Mouse (Mus musculus) lung, embryonic 16.5 days (tissue): ENCODE measurements around the gene Celf1. TPM values are rescaled to one million over a fixed set of nuclear protein-coding genes. Genes with fewer than 3 reads are reported as not detected.
"Not testable (repeated sequence)": the region's sequence is repeated elsewhere in the genome, so short reads cannot be mapped to it uniquely, and the experiment has no call there.

Experiments
- ATAC-seq: fragments of 200-750 bp; cut with Nextera tagmentation; 2 replicates; pipeline ENCODE4 v1.8.0; 2017; ENCODE audit warnings: low read depth, mild to moderate bottlenecking, moderate library complexity
- H3K27ac ChIP-seq: fragments of 300-500 bp; sonication (generic); 2 replicates; pipeline ENCODE4 v1.5.1; 2014; ENCODE audit warnings: mild to moderate bottlenecking, control low read depth, low read length
- H3K27me3 ChIP-seq: fragments of 300-500 bp; sonication (generic); 2 replicates; pipeline ENCODE4 v1.6.1; 2014; ENCODE audit warnings: low read depth, low read length, mixed read lengths; ENCODE audit not compliant: control insufficient read depth, insufficient read depth
- H3K36me3 ChIP-seq: fragments of 300-500 bp; sonication (generic); 2 replicates; pipeline ENCODE4 v1.6.1; 2014; ENCODE audit warnings: low read length; ENCODE audit not compliant: control insufficient read depth, insufficient read depth
- H3K4me1 ChIP-seq: fragments of 300-500 bp; sonication (generic); replicated peaks from 2 replicates; pipeline ENCODE4 v1.6.1; 2014; ENCODE audit warnings: low read length, mixed read lengths; ENCODE audit not compliant: control insufficient read depth, insufficient read depth
- H3K4me2 ChIP-seq: fragments of 300-500 bp; sonication (generic); 2 replicates; pipeline ENCODE4 v1.6.1; 2014; ENCODE audit warnings: low read depth, low read length, control low read depth
- H3K4me3 ChIP-seq: fragments of 300-500 bp; sonication (generic); 2 replicates; pipeline ENCODE4 v1.5.1; 2014; ENCODE audit warnings: mild to moderate bottlenecking, low read length, control low read depth
- H3K9ac ChIP-seq: fragments of 300-500 bp; sonication (generic); 2 replicates; pipeline ENCODE4 v1.6.1; 2014; ENCODE audit warnings: low read length, control low read depth
- H3K9me3 ChIP-seq: fragments of 300-500 bp; sonication (generic); 2 replicates; pipeline ENCODE4 v1.6.1; 2016; ENCODE audit warnings: low read length; ENCODE audit not compliant: control insufficient read depth
- WGBS: fragments of 180-500 bp; shearing (Covaris S2); extraction: QIAGEN DNeasy Blood & Tissue Kit; methylation state at CpG from one replicate; pipeline ENCODE4 v1.1.7; 2014; 5-methylcytosine and 5-hydroxymethylcytosine counted together
- polyA plus RNA-seq: library from polyadenylated mRNA; unstranded; fragments of >200 nt; fragmentation: Nextera tagmentation; extraction: Ambion mirVana; gene quantifications from 2 replicates; pipeline ENCODE4 v1.2.1, GENCODE M21; 2015

Celf1 gene
- polyA plus RNA-seq, result 71.6 and 75.9 TPM in 2 replicates

GRCm38 (mm10) chr2:90940233-90941229, at the start of gene Celf1:
TSS of gene Celf1 (plus strand) at chr2:90940382.
- H3K36me3 ChIP-seq, result no peaks in the 10 kb centered on the region
- peak; percentile 98 for ATAC-seq

DNA sequence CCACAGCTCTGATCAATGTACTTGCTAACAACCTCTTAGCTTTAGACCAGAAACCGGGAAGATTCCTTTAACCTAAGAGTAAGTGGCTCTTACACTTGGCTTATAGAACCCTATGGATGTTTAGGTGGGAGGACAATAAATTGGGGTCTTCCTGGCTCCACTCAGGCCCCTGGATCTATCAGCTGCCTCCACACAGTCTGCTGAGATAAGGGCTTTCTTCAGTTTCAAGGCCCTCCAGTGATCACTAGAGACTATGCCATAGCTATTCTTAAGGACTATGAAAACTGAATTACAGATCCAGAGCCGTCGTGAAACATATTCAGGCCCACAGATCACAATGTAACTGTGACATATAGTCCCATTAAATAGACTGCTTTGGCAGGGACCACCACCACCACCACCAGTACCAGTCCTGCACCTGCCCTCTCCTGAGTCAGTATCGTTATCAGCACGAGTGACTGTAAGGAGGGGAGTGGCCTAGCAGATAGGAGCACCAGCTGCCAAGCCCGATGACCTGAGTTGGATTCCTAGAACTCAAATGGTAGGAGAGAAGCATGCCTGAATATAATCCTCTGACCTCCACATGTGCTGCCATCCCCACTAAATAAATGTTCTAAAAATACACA, 46.4 kb upstream of the Celf1 start:
- H3K9me3 ChIP-seq, result no peaks in the 10 kb centered on the region
- WGBS, result 77% methylated on average over 6 of the region's 6 CpGs

More at GRCm38 (mm10) chr2:90940233-90941229, at the start of gene Celf1:
- H3K4me2 ChIP-seq, result peak within 1 kb of the TSS; percentile 73
- H3K4me1 ChIP-seq, result peaks cover 15% of the 10 kb centered on the region
- H3K4me3 ChIP-seq, result peak within 1 kb of the TSS; percentile 95
- peak within 1 kb of the TSS; percentile 87 for H3K9ac ChIP-seq
- H3K27ac ChIP-seq, result peak within 1 kb of the TSS; percentile 89
- H3K27me3 ChIP-seq, result no peaks in the 10 kb centered on the region
- no peaks in the 10 kb centered on the region for H3K9me3 ChIP-seq
- under 1% methylated on average over 106 of the region's 113 CpGs for WGBS

DNA sequence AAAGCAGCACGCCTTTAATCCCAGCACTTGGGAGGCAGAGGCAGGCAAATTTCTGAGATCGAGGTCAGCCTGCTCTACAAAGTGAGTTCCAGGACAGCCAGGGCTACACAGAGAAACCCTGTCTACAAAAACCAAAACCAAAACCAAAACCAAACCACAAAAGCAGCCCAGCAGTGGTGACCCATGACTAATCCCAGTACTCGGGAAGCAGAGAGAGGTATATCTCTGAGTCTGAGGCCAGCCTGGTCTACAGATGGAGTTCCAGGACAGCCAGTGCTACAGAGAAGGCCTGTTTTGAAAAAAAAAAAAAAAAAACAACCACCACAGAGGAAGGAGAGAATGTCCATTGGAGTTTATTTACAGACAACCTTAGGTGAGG, 45.9 kb upstream of the Celf1 start:
- ATAC-seq, H3K4me1 ChIP-seq: not testable (repeated sequence)
- 87% methylated on average over 3 of the region's 3 CpGs for WGBS

More for the DNA sequence above, 46.4 kb upstream of the Celf1 start:
- H3K4me2 ChIP-seq, result no peak overlapping the region
- H3K27ac ChIP-seq, result no peak overlapping the region
- H3K4me3 ChIP-seq, result no peak overlapping the region
- H3K27me3 ChIP-seq, result peaks cover 15% of the 10 kb centered on the region
- H3K36me3 ChIP-seq, result peaks cover 34% of the 10 kb centered on the region
- H3K9ac ChIP-seq, result no peak overlapping the region
- ATAC-seq, result no peak
- H3K4me1 ChIP-seq, result peaks cover 6% of the 10 kb centered on the region; the same call in 1 of the 2 replicates

DNA sequence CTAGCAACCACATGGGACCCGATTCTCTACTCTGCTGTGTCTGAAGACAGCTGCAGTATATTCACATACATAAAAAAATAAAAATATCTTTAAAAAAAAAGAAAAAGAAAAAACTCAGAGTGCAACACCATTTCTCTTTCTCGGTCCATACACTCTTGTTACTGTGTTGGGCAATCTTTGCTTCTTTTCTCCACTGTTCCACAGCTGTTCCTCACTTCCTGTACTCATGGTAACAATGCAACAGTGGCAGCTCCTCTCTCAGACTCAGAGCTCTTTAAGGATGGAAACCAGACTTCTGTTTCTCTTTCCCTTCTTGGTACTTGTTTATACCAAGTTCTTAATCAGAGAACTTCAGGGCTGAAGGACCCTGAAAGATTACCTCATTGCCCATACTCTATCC, 36.8 kb upstream of the Celf1 start:
- H3K9me3 ChIP-seq, result no peaks in the 10 kb centered on the region
- H3K36me3 ChIP-seq, result peaks cover 16% of the 10 kb centered on the region
- 68% methylated on average over 2 of the region's 2 CpGs for WGBS
- peak overlapping the region; percentile 93 for H3K9ac ChIP-seq
- peaks cover 19% of the 10 kb centered on the region for H3K4me1 ChIP-seq
- peak overlapping the region; percentile 81 for H3K4me3 ChIP-seq
- H3K27ac ChIP-seq, result no peak overlapping the region
- H3K4me2 ChIP-seq, result peak overlapping the region; percentile 72
- ATAC-seq, result no peak
- no peaks in the 10 kb centered on the region for H3K27me3 ChIP-seq

More for the DNA sequence above, 45.9 kb upstream of the Celf1 start:
- not testable (repeated sequence) for H3K27ac ChIP-seq, H3K4me2 ChIP-seq, H3K27me3 ChIP-seq, H3K9ac ChIP-seq, H3K4me3 ChIP-seq, H3K9me3 ChIP-seq
- peaks cover 34% of the 10 kb centered on the region for H3K36me3 ChIP-seq

GRCm38 (mm10) chr2:90904076-90904855, 35.9 kb upstream of the Celf1 start, which contains the start of the genes Kbtbd4 and Ndufs3:
TSS of gene Kbtbd4 (plus strand) at chr2:90904740.
TSS of gene Ndufs3 (minus strand) at chr2:90904827.
- Histone ChIP-seq H3K4me2 (peak within 1 kb of the TSS; percentile 72), H3K4me1 (peaks cover 19% of the 10 kb centered on the region), H3K27me3 (no peaks in the 10 kb centered on the region), H3K4me3 (peak within 1 kb of the TSS; percentile 81), H3K9ac (peak within 1 kb of the TSS; percentile 93), H3K9me3 (no peaks in the 10 kb centered on the region), H3K27ac (peak within 1 kb of the TSS; percentile 87), H3K36me3 (peaks cover 21% of the 10 kb centered on the region)
- WGBS, result under 1% methylated on average over 43 of the region's 43 CpGs
- ATAC-seq, result peak; percentile 94

GRCm38 (mm10) chr2:90904856-90905224, 35.3 kb upstream of the Celf1 start:
- H3K4me2 ChIP-seq, result peak overlapping the region; percentile 72
- no peaks in the 10 kb centered on the region for H3K9me3 ChIP-seq
- H3K4me3 ChIP-seq, result peak overlapping the region; percentile 81
- peaks cover 19% of the 10 kb centered on the region for H3K4me1 ChIP-seq
- H3K9ac ChIP-seq, result peak overlapping the region; percentile 93
- H3K27me3 ChIP-seq, result no peaks in the 10 kb centered on the region
- 1% methylated on average over 21 of the region's 21 CpGs for WGBS
- H3K36me3 ChIP-seq, result peaks cover 26% of the 10 kb centered on the region
- peak overlapping the region; percentile 87 for H3K27ac ChIP-seq
- peak; percentile 80 for ATAC-seq

- no peaks in the 10 kb centered on the region for H3K9me3 ChIP-seq
- no peak overlapping the region for H3K4me2 ChIP-seq
- peaks cover 33% of the 10 kb centered on the region for H3K36me3 ChIP-seq
- no peak overlapping the region for H3K27ac ChIP-seq
- peaks cover 19% of the 10 kb centered on the region for H3K4me1 ChIP-seq
- no peaks in the 10 kb centered on the region for H3K27me3 ChIP-seq
- no peak overlapping the region for H3K9ac ChIP-seq
- WGBS, result 83% methylated on average over 2 of the region's 2 CpGs
- no peak for ATAC-seq
- no peak overlapping the region for H3K4me3 ChIP-seq
Observed at GRCm38 (mm10) chr2:90906721-90907120, 33.5 kb upstream of the Celf1 start.

DNA sequence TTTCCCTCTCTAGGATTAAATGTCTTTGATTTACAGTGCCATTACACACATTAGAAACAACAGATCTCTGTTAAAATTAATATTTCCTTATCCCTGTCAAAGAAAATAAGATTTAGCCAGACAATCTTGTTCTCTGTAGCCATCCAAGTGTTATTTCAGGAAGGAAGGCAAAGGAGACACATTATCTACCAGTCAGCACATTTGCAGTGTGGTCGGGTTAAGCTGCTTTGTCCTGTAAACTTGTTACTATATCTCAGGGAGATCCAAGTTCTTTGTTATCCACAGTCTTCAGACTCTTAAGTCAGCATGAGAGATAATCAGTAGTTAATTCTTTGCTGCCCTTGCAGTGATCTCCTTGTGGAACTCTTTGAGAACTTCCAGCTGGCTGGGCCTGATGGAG, 29.3 kb upstream of the Celf1 start:
- Histone ChIP-seq H3K4me2 (no peak overlapping the region), H3K36me3 (peaks cover 38% of the 10 kb centered on the region), H3K4me3 (no peak overlapping the region), H3K27ac (no peak overlapping the region), H3K9ac (no peak overlapping the region), H3K9me3 (no peaks in the 10 kb centered on the region), H3K4me1 (peaks cover 13% of the 10 kb centered on the region), H3K27me3 (no peaks in the 10 kb centered on the region)
- ATAC-seq, result no peak
- WGBS, result 72% methylated on average over 1 of the region's 1 CpGs
